Mouse (Mus musculus) kidney, adult 11 months (tissue): ENCODE results near the gene Gm21650.
"Not testable (repeated sequence)": the region's sequence is repeated elsewhere in the genome, so short reads cannot be mapped to it uniquely, and the experiment has no call there.

Experiments
- DNase-seq: peaks from one replicate; pipeline ENCODE4 v3.0.0; 2022

Gene Gm21650

GRCm38 (mm10) chrY:77692508-77692907, at the start of gene Gm21650:
Gene Gm21650 (plus strand): TSS chrY:77692808.
- not testable (repeated sequence) for DNase-seq
